In the genomic region with DNA sequence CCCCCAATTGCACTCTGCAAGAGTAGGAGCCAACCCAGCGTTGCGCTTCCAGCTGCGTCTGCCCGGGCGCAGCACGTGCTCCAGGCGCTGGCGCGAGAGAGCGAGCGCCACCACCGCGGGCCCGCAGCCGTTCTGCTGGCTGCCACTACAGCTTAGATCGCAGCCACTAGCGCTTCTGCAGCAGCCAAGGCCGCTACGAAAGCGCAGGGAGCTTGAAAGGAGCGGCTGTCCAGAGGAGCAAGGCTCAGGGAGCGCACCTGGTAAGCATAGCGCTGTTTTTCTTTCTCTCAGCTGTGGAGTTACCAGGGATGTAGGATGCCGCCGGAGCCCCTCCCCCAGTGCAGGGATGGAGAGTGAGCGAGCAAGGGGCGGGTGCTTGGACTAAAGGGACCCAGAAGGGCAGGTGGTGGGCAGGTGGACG, we compare ENCODE assay signal across 7 mouse cellular contexts. TPM values are rescaled to one million over a fixed set of nuclear protein-coding genes. Genes with fewer than 3 reads are reported as not detected.
DNase-seq lines count a peak whose midpoint lies in the region; ATAC-seq and TF ChIP-seq lines count a peak whose summit lies in the region.

No protein-coding gene starts in this region.

- H3K9me3 ChIP-seq in lung, embryonic 14.5 days (ENCODE audit: low read depth, low read length), result no peaks in the 10 kb centered on the region
- H3K9me3 ChIP-seq in embryonic facial prominence, embryonic 10.5 days, result no peaks in the 10 kb centered on the region
- no peaks in the 10 kb centered on the region for H3K9me3 ChIP-seq in intestine, embryonic 15.5 days
- H3K9me3 ChIP-seq in midbrain, embryonic 10.5 days (replicated peaks), result no peaks in the 10 kb centered on the region

- H3K27ac ChIP-seq in lung, embryonic 14.5 days (ENCODE audit: low read depth), result no peak overlapping the region
- no peak overlapping the region for H3K27ac ChIP-seq in embryonic facial prominence, embryonic 10.5 days (replicated peaks)
- no peak overlapping the region for H3K27ac ChIP-seq in intestine, embryonic 15.5 days
- H3K27ac ChIP-seq in midbrain, embryonic 10.5 days (replicated peaks), result peak overlapping the region; percentile 59; the same call in 1 of the 2 replicates

- H3K4me3 ChIP-seq in lung, embryonic 14.5 days (ENCODE audit: low read depth, low read length), result 0 out of 2 replicates have a peak overlapping the region, but pooled peaks have one; percentile 6
- peak overlapping the region; percentile 53 for H3K4me3 ChIP-seq in embryonic facial prominence, embryonic 10.5 days
- no peak overlapping the region; the same call in 1 of the 2 replicates for H3K4me3 ChIP-seq in intestine, embryonic 15.5 days (replicated peaks)
- H3K4me3 ChIP-seq in midbrain, embryonic 10.5 days, result peak overlapping the region; percentile 56

- no peak for TF ChIP-seq CTCF in lung, embryonic 14.5 days (IDR thresholded peaks at IDR 0.05; ENCODE audit: low read depth)

- no peaks in the 10 kb centered on the region for H3K4me1 ChIP-seq in lung, embryonic 14.5 days (ENCODE audit: insufficient read depth)
- peaks cover 8% of the 10 kb centered on the region for H3K4me1 ChIP-seq in embryonic facial prominence, embryonic 10.5 days
- 0 out of 2 replicates have a peak, but pooled peaks cover 2% of the 10 kb centered on the region for H3K4me1 ChIP-seq in intestine, embryonic 15.5 days (replicated peaks)
- peaks cover 8% of the 10 kb centered on the region for H3K4me1 ChIP-seq in midbrain, embryonic 10.5 days

- H3K9ac ChIP-seq in lung, embryonic 14.5 days, result no peak overlapping the region
- no peak overlapping the region for H3K9ac ChIP-seq in intestine, embryonic 15.5 days

- peak; percentile 58 for DNase-seq in lung, embryonic 14.5 days
- no peak for DNase-seq in lung, adult 18-20 months
- peak; percentile 65 for DNase-seq in embryonic facial prominence, embryonic 10.5 days (ENCODE audit: low spot score)
- DNase-seq in midbrain, embryonic 10.5 days (ENCODE audit: low spot score), result peak; percentile 59
- DNase-seq in telencephalon, adult 2 months (ENCODE audit: low read depth, low spot score), result peak; percentile 60
- DNase-seq in ovary, postnatal 10 days (ENCODE audit: low spot score), result no peak

- H3K4me2 ChIP-seq in lung, embryonic 14.5 days, result peak overlapping the region; percentile 53
- peak overlapping the region; percentile 47 for H3K4me2 ChIP-seq in intestine, embryonic 15.5 days (replicated peaks)

- H3K27me3 ChIP-seq in lung, embryonic 14.5 days (ENCODE audit: insufficient read depth, low read length), result peaks cover 19% of the 10 kb centered on the region
- peaks cover 44% of the 10 kb centered on the region for H3K27me3 ChIP-seq in embryonic facial prominence, embryonic 10.5 days (replicated peaks; ENCODE audit: low read depth, poor library complexity, severe bottlenecking)
- peaks cover 7% of the 10 kb centered on the region; the same call in 1 of the 2 replicates for H3K27me3 ChIP-seq in intestine, embryonic 15.5 days (replicated peaks)
- peaks cover 48% of the 10 kb centered on the region for H3K27me3 ChIP-seq in midbrain, embryonic 10.5 days (ENCODE audit: low read depth, poor library complexity, severe bottlenecking)

- under 1% methylated on average over 28 of the region's 28 CpGs for WGBS in lung, embryonic 14.5 days
- WGBS in embryonic facial prominence, embryonic 10.5 days, result under 1% methylated on average over 28 of the region's 28 CpGs
- 1% methylated on average over 28 of the region's 28 CpGs for WGBS in intestine, embryonic 15.5 days
- under 1% methylated on average over 28 of the region's 28 CpGs for WGBS in midbrain, embryonic 10.5 days

- no peaks in the 10 kb centered on the region for H3K36me3 ChIP-seq in lung, embryonic 14.5 days (ENCODE audit: insufficient read depth)
- H3K36me3 ChIP-seq in embryonic facial prominence, embryonic 10.5 days (replicated peaks), result no peaks in the 10 kb centered on the region
- no peaks in the 10 kb centered on the region for H3K36me3 ChIP-seq in intestine, embryonic 15.5 days
- no peaks in the 10 kb centered on the region for H3K36me3 ChIP-seq in midbrain, embryonic 10.5 days

- peak; percentile 83; the same call in 1 of the 2 replicates for ATAC-seq in lung, embryonic 14.5 days (ENCODE audit: insufficient read depth)
- ATAC-seq in intestine, embryonic 15.5 days, result peak; percentile 56; the same call in 1 of the 2 replicates

RNA-seq across cellular contexts. Expression of a gene that starts 0.3 kb away (rescaled TPM):
- 0.03 TPM in 1 of 2 replicates, not detected in the other for polyA plus RNA-seq in lung, embryonic 14.5 days (2014; fragmentation: Nextera tagmentation; extraction: Ambion mirVana)
- polyA plus RNA-seq in embryonic facial prominence, embryonic 10.5 days (2016; fragmentation: Nextera tagmentation; extraction: Ambion mirVana), result 0.07 TPM in 1 of 2 replicates, not detected in the other
- 0.11 and 0.13 TPM in 2 replicates for polyA plus RNA-seq in intestine, embryonic 15.5 days (2015; fragmentation: Nextera tagmentation; extraction: Ambion mirVana)
- 0.20 and 0.28 TPM in 2 replicates for polyA plus RNA-seq in midbrain, embryonic 10.5 days (2016; fragmentation: Nextera tagmentation; extraction: Ambion mirVana)

Comparison
In these comparisons a context has a peak if more than half of its experiments do, and no peak if none do; other contexts are left out.
1. DNase-seq: peak in lung, embryonic 14.5 days (single experiment), embryonic facial prominence, embryonic 10.5 days (single experiment), midbrain, embryonic 10.5 days (single experiment) and telencephalon, adult 2 months (single experiment); none in lung, adult 18-20 months (0 of 2) and ovary, postnatal 10 days (single experiment).